Mouse (Mus musculus): ENCODE results near the gene Rhbdl1.

Rhbdl1 gene

DNA sequence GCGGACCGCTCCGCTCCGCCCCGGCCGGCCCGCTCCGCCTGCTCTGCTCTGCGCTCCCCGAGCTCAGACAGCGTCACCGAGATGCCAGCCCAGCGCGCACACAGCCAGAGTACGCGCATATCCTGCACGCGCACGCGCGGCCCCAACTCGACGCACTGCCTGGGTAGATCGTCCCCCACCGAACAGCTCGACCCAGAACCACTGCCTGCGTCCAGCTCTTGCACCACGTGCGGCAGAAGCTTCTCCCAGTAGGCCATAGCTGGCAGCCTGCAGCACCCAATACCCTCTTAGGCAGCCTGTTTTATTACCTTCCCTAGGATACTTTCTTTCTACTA lies at the start of gene Rhbdl1:
Rhbdl1 (minus strand) TSS at position 220 of the 335 bp plus-strand sequence.
- peak; percentile 47 for DNase-seq

- DNase-seq, result no peak
These were observed 49.7 kb upstream of the Rhbdl1 start for GRCm38 (mm10) chr17:25886806-25887205.

DNA sequence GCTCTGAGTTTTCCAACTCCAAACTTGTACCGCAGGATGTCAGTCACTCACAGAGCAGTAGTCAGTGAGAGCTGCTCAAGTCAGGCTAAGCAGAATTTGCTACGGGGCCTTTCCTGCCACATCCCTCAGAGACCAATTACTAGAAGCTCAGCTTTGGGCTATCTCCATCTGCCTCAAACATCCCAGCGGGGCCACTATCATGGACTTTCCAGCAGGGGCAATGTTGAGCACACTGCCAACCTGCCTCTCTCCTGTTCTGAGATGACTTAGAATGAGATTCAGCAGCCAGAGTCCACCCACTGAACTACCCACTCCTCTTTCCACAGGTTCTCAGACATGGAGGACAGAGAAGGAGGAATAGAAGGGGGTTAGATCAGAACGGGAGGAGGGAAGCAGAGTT lies 48.5 kb upstream of the Rhbdl1 start:
- peak; percentile 30 for DNase-seq

DNA sequence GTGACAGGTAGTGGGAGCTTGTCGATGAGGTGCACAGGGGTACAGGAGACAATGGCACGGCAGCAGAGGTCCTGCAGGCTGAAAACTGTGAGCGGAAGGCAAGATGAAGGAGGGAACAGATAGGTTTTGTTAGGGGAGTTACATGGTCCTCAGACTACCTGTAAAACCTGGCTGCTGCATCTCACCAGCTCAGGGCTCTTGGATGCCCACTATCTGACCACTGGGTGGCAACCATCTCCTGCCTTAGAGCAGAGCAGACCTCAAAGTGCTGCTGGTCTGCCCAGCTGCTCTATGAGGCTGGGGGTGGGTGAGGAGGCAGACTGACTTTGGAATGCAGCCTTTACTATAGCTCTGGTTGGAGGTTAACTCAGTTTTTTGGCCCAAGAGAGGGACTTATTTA lies 46.7 kb upstream of the Rhbdl1 start:
- no peak for DNase-seq

- DNase-seq, result no peak
These were observed 46.2 kb upstream of the Rhbdl1 start for GRCm38 (mm10) chr17:25883268-25883667.

DNA sequence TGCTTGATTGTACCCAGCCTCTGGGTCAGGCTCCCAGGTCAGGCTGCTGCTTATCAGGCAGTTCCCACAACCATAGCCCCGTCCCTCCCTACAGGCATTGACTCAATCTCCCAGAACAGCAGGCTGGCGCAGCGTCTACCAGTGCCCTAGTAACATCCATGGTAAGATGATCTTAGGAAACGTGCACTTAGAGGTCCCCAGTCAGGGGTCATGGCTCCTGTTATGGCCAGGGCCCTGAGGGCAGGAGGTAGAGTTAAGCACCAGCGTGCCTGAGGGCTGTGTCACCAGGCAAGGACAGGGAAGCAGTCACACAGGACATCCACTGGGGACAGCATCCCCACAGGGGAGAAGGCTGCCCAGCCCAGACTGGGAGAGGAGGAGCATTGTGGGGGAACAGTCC lies 45.2 kb upstream of the Rhbdl1 start:
- no peak for DNase-seq

GRCm38 (mm10) chr17:25881691-25882090 lies 44.6 kb upstream of the Rhbdl1 start:
- DNase-seq, result no peak

- DNase-seq, result no peak
These were observed 44.0 kb upstream of the Rhbdl1 start for GRCm38 (mm10) chr17:25880913-25881641.

- DNase-seq, result no peak
These were observed 43.3 kb upstream of the Rhbdl1 start, which contains the start of gene Wfikkn1 for GRCm38 (mm10) chr17:25880196-25880910. Gene Wfikkn1 (minus strand): TSS chr17:25880858.

DNA sequence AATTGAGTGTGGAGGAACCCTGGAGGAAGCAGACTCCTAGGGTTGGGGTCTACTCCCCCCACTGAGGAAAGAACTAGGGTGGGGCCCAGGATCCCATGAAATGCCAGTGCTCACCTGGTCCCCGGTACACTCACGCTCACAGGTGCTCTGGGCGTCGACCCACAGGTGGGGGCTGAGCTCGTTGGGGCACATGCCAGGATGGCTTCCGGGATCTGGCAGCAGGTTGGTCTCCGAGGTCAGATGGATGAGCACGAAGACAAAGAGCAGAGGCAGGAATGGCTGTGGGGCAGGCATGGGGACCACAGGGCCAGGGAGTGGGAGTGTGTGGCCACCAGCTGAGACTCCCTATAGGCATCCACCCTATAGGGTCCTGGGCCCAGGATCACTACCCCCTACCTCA lies 42.7 kb upstream of the Rhbdl1 start:
- DNase-seq, result no peak

DNA sequence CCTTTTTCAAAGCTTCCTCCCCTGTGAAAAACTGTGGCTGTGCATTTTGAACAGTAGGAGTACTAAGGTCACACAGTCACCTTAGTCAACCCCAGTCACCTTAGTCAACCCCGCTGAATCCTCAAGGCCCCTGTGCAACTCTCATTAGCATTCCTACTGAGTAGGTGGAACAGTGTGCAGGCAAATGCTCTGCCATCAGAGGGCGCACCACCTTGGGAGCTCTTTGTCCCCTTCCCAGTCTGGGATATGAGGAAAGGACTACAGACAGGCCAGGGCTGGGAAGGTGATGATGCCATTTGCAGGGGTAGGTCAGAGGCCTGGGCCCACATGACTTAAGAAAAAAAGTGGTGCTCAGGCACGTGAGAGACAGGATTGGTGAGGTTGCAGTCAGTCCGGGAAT lies 42.2 kb upstream of the Rhbdl1 start:
- no peak for DNase-seq

DNA sequence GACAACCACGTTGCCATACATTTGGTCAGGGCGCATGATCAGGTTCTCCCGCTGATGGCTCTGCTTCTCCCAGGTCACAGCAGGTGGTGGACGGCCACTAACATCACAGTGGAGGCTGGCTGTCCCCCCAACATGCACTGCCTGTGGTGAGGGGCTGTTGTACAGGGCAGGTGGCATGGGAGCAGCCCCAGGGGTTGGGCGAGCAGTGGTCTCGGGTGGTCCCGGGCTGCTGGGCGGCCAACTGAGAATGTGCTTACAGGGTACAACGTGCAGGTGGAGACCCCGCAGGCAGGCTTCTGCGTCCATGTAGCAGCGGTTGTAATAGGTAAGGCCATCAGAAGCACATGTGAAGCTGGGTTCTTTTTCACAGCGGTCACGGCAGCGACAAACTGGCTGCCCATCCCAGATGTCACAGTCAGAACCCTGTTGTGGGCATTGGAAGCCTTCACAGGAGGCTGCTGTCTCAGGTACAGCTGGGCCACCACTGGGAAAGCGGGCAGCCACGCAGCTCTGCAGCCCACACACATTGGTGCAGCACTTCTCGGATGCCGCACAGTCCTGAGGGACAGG lies 41.6 kb upstream of the Rhbdl1 start:
- no peak for DNase-seq

GRCm38 (mm10) chr17:25877741-25878610 lies 40.9 kb upstream of the Rhbdl1 start:
- DNase-seq, result no peak

- DNase-seq, result no peak
These were observed 39.9 kb upstream of the Rhbdl1 start for GRCm38 (mm10) chr17:25877025-25877424.

- DNase-seq, result no peak
These were observed 39.3 kb upstream of the Rhbdl1 start for GRCm38 (mm10) chr17:25876347-25876915.

- DNase-seq, result peak; percentile 87
These were observed 38.4 kb upstream of the Rhbdl1 start for GRCm38 (mm10) chr17:25875171-25876136.

- DNase-seq, result peak; percentile 95
These were observed 37.7 kb upstream of the Rhbdl1 start, which contains the start of gene Mettl26 for GRCm38 (mm10) chr17:25874721-25875170. Gene Mettl26 (plus strand): TSS chr17:25875074.

GRCm38 (mm10) chr17:25874148-25874720 lies 37.1 kb upstream of the Rhbdl1 start:
- DNase-seq, result no peak

DNA sequence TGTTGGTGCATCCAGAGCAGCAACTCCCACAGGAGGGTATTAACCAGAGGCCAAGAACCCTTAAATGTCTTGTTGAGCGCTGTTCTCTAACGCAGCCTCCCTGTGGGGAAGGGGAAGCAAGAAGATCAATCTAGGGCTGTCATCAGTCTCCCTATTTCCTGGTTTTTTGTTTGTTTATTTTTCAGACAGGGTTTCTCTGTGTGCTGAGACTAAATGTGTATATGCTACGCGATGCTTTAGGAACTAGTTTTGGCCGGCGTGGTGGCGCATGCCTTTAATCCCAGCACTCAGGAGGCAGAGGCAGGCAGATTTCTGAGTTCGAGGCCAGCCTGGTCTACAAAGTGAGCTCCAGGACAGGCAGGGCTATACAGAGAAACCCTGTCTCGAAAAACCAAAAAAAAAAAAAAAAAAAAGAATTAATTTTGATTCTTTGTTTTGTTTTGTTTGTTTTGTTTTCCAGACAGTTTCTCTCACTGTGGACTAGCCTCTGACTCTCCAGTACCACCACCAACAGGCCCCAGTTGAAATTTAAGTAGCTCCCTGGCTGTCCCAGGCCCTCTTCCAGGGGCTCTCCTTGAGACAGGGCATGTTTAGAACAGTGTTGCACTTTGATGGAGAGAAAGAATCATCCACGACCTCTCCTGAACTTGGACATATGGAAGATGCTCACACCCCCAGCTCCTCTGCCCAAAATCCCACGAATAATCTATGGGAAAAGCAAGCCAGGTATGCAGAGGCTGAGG lies 36.5 kb upstream of the Rhbdl1 start:
- DNase-seq, result no peak

DNA sequence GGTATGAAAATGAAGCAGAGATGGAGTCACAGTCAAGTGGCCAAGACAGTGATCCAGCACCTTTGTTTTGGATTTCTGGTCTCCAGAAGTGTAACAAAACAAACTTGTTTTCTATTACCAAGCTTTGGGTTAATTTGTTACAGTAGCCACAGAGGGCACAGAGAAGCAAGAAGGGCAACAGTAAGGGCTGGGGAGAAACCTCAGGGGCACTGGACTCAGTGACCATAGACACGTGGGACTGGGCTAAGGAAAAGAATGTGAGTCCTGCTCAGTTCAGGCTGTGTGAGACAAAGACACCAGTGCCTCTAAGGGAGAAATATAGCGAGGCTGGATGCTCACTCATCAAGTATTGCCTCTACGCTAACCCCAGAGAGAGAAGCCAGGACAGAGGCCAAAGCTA lies 35.6 kb upstream of the Rhbdl1 start:
- DNase-seq, result no peak
